Mouse (Mus musculus): ENCODE results near the gene Tspoap1. TPM values are rescaled to one million over a fixed set of nuclear protein-coding genes. Genes with fewer than 3 reads are reported as not detected.

Gene Tspoap1
- polyA plus RNA-seq, 2 experiments, result 1.1 to 5.5 TPM

- DNase-seq (ENCODE audit: low read depth in 3 of 3, low spot score in 3 of 3), result no peak
- no peaks in the 10 kb centered on the region for H3K36me3 ChIP-seq (replicated peaks; ENCODE audit: control insufficient read depth, insufficient read depth, low read depth)
- no peak overlapping the region for H3K27ac ChIP-seq
- H3K9ac ChIP-seq (replicated peaks), result no peak overlapping the region
- H3K4me3 ChIP-seq (ENCODE audit: insufficient read depth in 1 of 2, low read depth in 2 of 2, low read length in 2 of 2), result no peak overlapping the region
- peaks cover 13 to 19% of the 10 kb centered on the region in 2 experiments for H3K4me1 ChIP-seq (replicated peaks; ENCODE audit: control insufficient read depth in 2 of 2, insufficient read depth in 2 of 2, low read length in 1 of 2)
- no peaks in the 10 kb centered on the region for H3K27me3 ChIP-seq (ENCODE audit: control insufficient read depth, insufficient read depth, low read length)
- H3K9me3 ChIP-seq (ENCODE audit: control insufficient read depth, low read length), result no peaks in the 10 kb centered on the region
- TF ChIP-seq CTCF (IDR thresholded peaks at IDR 0.05; ENCODE audit: low read depth) (no peak), EP300 (IDR thresholded peaks at IDR 0.05; ENCODE audit: low read depth) (no peak)
- 62% methylated on average over 9 of the region's 9 CpGs for WGBS (ENCODE audit: insufficient replicate concordance)
- H3K4me2 ChIP-seq (ENCODE audit: low read depth), result no peak overlapping the region
- no peak for ATAC-seq (ENCODE audit: insufficient read depth)
These were observed 39.5 kb upstream of the Tspoap1 start for GRCm38 (mm10) chr11:87720839-87721238.

- H3K27me3 ChIP-seq (ENCODE audit: control insufficient read depth, insufficient read depth, low read length), result no peaks in the 10 kb centered on the region
- no peak for ATAC-seq (ENCODE audit: insufficient read depth)
- no peaks in the 10 kb centered on the region for H3K9me3 ChIP-seq (ENCODE audit: control insufficient read depth, low read length)
- no peak overlapping the region for H3K27ac ChIP-seq
- H3K4me2 ChIP-seq (ENCODE audit: low read depth), result no peak overlapping the region
- H3K4me3 ChIP-seq (ENCODE audit: insufficient read depth in 1 of 2, low read depth in 2 of 2, low read length in 2 of 2), result no peak overlapping the region
- no peak for DNase-seq (ENCODE audit: low read depth in 3 of 3, low spot score in 3 of 3)
- peaks cover 24 to 32% of the 10 kb centered on the region in 2 experiments for H3K4me1 ChIP-seq (replicated peaks; ENCODE audit: control insufficient read depth in 2 of 2, insufficient read depth in 2 of 2, low read length in 1 of 2)
- H3K36me3 ChIP-seq (replicated peaks; ENCODE audit: control insufficient read depth, insufficient read depth, low read depth), result no peaks in the 10 kb centered on the region
- WGBS (ENCODE audit: insufficient replicate concordance), result 43% methylated on average over 3 of the region's 3 CpGs
- H3K9ac ChIP-seq (replicated peaks), result no peak overlapping the region
- TF ChIP-seq CTCF (IDR thresholded peaks at IDR 0.05; ENCODE audit: low read depth), result no peak
- TF ChIP-seq EP300 (IDR thresholded peaks at IDR 0.05; ENCODE audit: low read depth), result no peak
These were observed 38.2 kb upstream of the Tspoap1 start for GRCm38 (mm10) chr11:87722168-87722567.

GRCm38 (mm10) chr11:87722891-87723290 lies 37.5 kb upstream of the Tspoap1 start:
- DNase-seq (ENCODE audit: low read depth in 3 of 3, low spot score in 3 of 3), result no peak
- no peak overlapping the region for H3K4me3 ChIP-seq (ENCODE audit: insufficient read depth in 1 of 2, low read depth in 2 of 2, low read length in 2 of 2)
- no peaks in the 10 kb centered on the region for H3K36me3 ChIP-seq (replicated peaks; ENCODE audit: control insufficient read depth, insufficient read depth, low read depth)
- 78% methylated on average over 4 of the region's 4 CpGs for WGBS (ENCODE audit: insufficient replicate concordance)
- H3K9me3 ChIP-seq (ENCODE audit: control insufficient read depth, low read length), result no peaks in the 10 kb centered on the region
- H3K27ac ChIP-seq, result no peak overlapping the region
- no peak for ATAC-seq (ENCODE audit: insufficient read depth)
- peaks cover 31 to 39% of the 10 kb centered on the region in 2 experiments for H3K4me1 ChIP-seq (replicated peaks; ENCODE audit: control insufficient read depth in 2 of 2, insufficient read depth in 2 of 2, low read length in 1 of 2)
- H3K27me3 ChIP-seq (ENCODE audit: control insufficient read depth, insufficient read depth, low read length), result no peaks in the 10 kb centered on the region
- no peak overlapping the region for H3K4me2 ChIP-seq (ENCODE audit: low read depth)
- TF ChIP-seq EP300 (IDR thresholded peaks at IDR 0.05; ENCODE audit: low read depth), result no peak
- TF ChIP-seq CTCF (IDR thresholded peaks at IDR 0.05; ENCODE audit: low read depth), result peak; percentile 49; the same call in 1 of the 2 replicates
- H3K9ac ChIP-seq (replicated peaks), result no peak overlapping the region

DNA sequence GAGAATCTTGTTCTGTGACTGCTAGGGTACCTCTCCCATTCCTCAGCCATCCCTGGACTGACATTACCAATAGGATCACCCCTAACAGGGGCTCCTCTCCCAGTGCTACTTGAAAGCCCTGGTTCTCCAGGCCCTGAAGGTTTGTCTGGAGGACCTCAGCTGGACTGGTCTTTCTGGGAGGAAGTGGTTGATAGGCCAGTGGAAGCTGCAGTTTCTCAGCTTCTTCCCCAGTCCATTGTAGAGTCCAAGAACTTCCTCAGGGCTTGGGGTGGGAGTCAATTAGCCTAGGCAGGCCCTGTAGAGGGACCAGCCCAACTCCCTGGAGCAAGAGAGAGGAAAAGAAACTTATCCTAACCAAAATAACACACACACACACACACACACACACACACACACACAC lies 34.8 kb upstream of the Tspoap1 start:
- Histone ChIP-seq H3K27me3 (ENCODE audit: control insufficient read depth, insufficient read depth, low read length) (no peaks in the 10 kb centered on the region), H3K4me1 (replicated peaks; ENCODE audit: control insufficient read depth in 2 of 2, insufficient read depth in 2 of 2, low read length in 1 of 2) (peaks cover 51 to 63% of the 10 kb centered on the region in 2 experiments), H3K4me2 (ENCODE audit: low read depth) (peak overlapping the region; percentile 89), H3K27ac (peak overlapping the region; percentile 99), H3K9ac (replicated peaks) (peak overlapping the region; percentile 94), H3K4me3 (ENCODE audit: insufficient read depth in 1 of 2, low read depth in 2 of 2, low read length in 2 of 2) (peak overlapping the region; percentile 40 to 45), H3K36me3 (replicated peaks; ENCODE audit: control insufficient read depth, insufficient read depth, low read depth) (no peaks in the 10 kb centered on the region), H3K9me3 (ENCODE audit: control insufficient read depth, low read length) (no peaks in the 10 kb centered on the region)
- no peak for TF ChIP-seq CTCF (IDR thresholded peaks at IDR 0.05; ENCODE audit: low read depth)
- no peak for TF ChIP-seq EP300 (IDR thresholded peaks at IDR 0.05; ENCODE audit: low read depth)
- ATAC-seq (ENCODE audit: insufficient read depth) (no peak), DNase-seq (ENCODE audit: low read depth in 3 of 3, low spot score in 3 of 3) (no peak)

DNA sequence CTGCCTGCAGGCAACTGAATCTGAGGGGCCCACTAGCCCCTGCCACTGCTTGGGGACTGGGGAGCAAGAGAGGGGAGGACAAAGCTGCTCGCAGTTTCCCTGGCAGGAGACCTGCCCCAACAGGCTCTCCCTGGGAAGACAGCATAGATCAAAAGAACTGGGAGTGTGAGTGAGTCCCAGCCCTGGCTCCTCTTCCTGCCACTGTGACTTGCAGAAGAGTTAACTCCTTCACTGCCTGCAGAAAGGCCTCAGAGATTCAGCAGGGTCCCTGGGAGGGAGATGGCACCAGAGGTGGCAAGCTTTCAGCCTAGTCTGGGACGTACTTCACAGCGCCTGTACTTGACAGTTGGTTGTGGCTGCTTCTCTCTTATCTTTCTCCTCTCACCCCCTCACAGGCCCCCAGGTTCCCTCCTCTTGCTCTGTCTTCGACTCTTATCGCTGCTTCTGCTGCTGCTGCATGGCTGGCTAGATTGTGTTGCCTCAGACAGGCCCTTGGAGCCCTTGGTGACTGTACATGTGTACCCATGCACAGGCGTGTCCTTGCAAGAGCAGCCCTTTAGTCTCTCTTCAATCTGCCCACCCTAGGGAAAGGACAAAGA lies 34.3 kb upstream of the Tspoap1 start:
- peak overlapping the region; percentile 40 to 45 for H3K4me3 ChIP-seq (ENCODE audit: insufficient read depth in 1 of 2, low read depth in 2 of 2, low read length in 2 of 2)
- DNase-seq (ENCODE audit: low read depth in 3 of 3, low spot score in 3 of 3) (peak; percentile 90 to 93 (median 91)), ATAC-seq (ENCODE audit: insufficient read depth) (peak; percentile 94)
- TF ChIP-seq EP300 (IDR thresholded peaks at IDR 0.05; ENCODE audit: low read depth) (peak; percentile 99), CTCF (IDR thresholded peaks at IDR 0.05; ENCODE audit: low read depth) (no peak)
- H3K9me3 ChIP-seq (ENCODE audit: control insufficient read depth, low read length), result no peaks in the 10 kb centered on the region
- 9% methylated on average over 6 of the region's 6 CpGs for WGBS (ENCODE audit: insufficient replicate concordance)
- no peaks in the 10 kb centered on the region; the same call in 1 of the 2 replicates for H3K36me3 ChIP-seq (replicated peaks; ENCODE audit: control insufficient read depth, insufficient read depth, low read depth)
- peak overlapping the region; percentile 99 for H3K27ac ChIP-seq
- peak overlapping the region; percentile 89 for H3K4me2 ChIP-seq (ENCODE audit: low read depth)
- H3K27me3 ChIP-seq (ENCODE audit: control insufficient read depth, insufficient read depth, low read length), result no peaks in the 10 kb centered on the region
- peaks cover 57 to 63% of the 10 kb centered on the region in 2 experiments for H3K4me1 ChIP-seq (replicated peaks; ENCODE audit: control insufficient read depth in 2 of 2, insufficient read depth in 2 of 2, low read length in 1 of 2)
- peak overlapping the region; percentile 94 for H3K9ac ChIP-seq (replicated peaks)
